Mouse (Mus musculus): ENCODE results near the gene Dhrs13. TPM values are rescaled to one million over a fixed set of nuclear protein-coding genes. Genes with fewer than 3 reads are reported as not detected.

Gene Dhrs13
- polyA plus RNA-seq (2021; fragmentation: Nextera tagmentation) = 8.0 and 8.2 TPM in 2 replicates
- long read RNA-seq, experiment 1, transcript Dhrs13-201 (5 exons, 1,779 nt) = major isoform, 71 of 75 reads
- long read RNA-seq, experiment 1, partial matches to known transcripts = 2 of 75 reads
- long read RNA-seq, experiment 1, other reads (novel, unspliced or antisense) = 1 of 75 reads
- long read RNA-seq, experiment 2, transcript Dhrs13-201 (5 exons, 1,779 nt) = major isoform, 12 of 13 reads
- long read RNA-seq, experiment 2, partial matches to known transcripts = 1 of 13 reads
- long read RNA-seq, experiment 2, other reads (novel, unspliced or antisense) = 0 of 13 reads

GRCm38 (mm10) chr11:78031947-78032808 is at the start of gene Dhrs13:
Dhrs13 (plus strand) TSS chr11:78032280.

GRCm38 (mm10) chr11:77982441-77982905 is 49.6 kb upstream of the Dhrs13 start, which contains the start of gene Phf12:
Phf12 (plus strand) TSS chr11:77982754.

DNA sequence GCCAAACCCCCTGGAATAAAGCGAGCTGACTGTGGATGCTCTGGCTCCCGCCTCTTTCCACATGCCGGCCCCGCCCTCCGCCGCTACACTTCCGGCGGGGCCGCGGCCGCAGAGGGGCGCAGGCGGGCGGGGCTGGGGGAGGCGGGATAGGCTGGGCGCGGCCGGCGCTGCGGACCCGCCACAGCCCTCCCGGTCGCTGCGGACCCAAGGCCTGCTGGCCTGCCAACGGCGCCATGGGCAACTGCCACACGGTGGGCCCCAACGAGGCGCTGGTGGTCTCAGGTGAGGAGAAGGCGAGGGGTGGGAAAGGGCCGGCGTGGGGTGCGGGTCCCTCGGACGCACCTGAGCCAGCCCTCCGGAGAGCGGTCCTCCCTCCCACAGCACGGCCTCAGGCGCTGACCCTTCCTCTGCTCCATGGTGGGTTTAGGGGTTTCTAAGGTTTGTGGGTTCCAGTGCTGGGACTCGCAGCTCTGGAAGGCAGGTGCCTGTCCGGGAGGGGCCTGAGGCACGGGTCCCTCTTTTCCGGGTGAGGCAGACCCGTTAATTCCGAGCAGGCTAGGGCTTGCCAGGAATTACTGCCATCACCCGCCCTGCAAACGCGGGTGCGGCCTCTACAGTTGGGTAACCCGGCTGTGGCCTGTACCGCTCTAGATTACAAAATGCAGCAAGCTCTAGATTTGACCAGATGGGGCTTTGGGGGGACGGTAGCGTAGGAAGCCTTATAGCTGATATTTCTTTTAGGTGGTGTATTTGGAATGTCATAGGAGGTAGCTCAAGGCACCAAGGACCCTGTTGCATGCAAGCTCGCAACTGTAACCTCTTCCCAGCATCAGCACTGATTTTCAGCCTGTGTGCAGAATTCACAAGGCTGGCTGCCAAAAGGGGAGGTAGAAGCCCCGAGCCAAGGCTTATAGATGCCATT is 6.0 kb downstream of the Dhrs13 start, which contains the start of gene Flot2:
Flot2 (plus strand) TSS at position 101 of the 922 bp plus-strand sequence.

GRCm38 (mm10) chr11:78079961-78080921 is 48.2 kb downstream of the Dhrs13 start, which contains the start of gene Eral1:
Eral1 (minus strand) TSS chr11:78080383.

Other genes starting within 250 kb of the Dhrs13 start
- gene Gm10277, start 244.5 kb upstream of the Dhrs13 start, polyA plus RNA-seq (2021; fragmentation: Nextera tagmentation) = not detected in 2 replicates
- 0.42 and 0.99 TPM in 2 replicates for gene Pipox, start 138.2 kb upstream of the Dhrs13 start, polyA plus RNA-seq (2021; fragmentation: Nextera tagmentation)
- gene Sez6, start 101.5 kb upstream of the Dhrs13 start, polyA plus RNA-seq (2021; fragmentation: Nextera tagmentation) = 25.6 and 123 TPM in 2 replicates
- 5.7 and 6.3 TPM in 2 replicates for gene Phf12, start 49.5 kb upstream of the Dhrs13 start, polyA plus RNA-seq (2021; fragmentation: Nextera tagmentation)
- gene Flot2, start 5.7 kb downstream of the Dhrs13 start, polyA plus RNA-seq (2021; fragmentation: Nextera tagmentation) = 89.7 and 90.8 TPM in 2 replicates
- 11.0 and 13.0 TPM in 2 replicates for gene Eral1, start 48.1 kb downstream of the Dhrs13 start, polyA plus RNA-seq (2021; fragmentation: Nextera tagmentation)
- gene Fam222b, start 62.4 kb downstream of the Dhrs13 start, polyA plus RNA-seq (2021; fragmentation: Nextera tagmentation) = 8.8 and 12.2 TPM in 2 replicates
- 3.4 and 8.9 TPM in 2 replicates for gene Traf4, start 133.3 kb downstream of the Dhrs13 start, polyA plus RNA-seq (2021; fragmentation: Nextera tagmentation)
- gene Nek8, start 144.4 kb downstream of the Dhrs13 start, polyA plus RNA-seq (2021; fragmentation: Nextera tagmentation) = 1.9 TPM in 2 replicates
- 38.5 and 43.5 TPM in 2 replicates for gene Tlcd1, start 144.4 kb downstream of the Dhrs13 start, polyA plus RNA-seq (2021; fragmentation: Nextera tagmentation)
- gene Rpl23a, start 151.3 kb downstream of the Dhrs13 start, polyA plus RNA-seq (2021; fragmentation: Nextera tagmentation) = 870 and 1,461 TPM in 2 replicates
- gene Rab34, start 156.2 kb downstream of the Dhrs13 start, polyA plus RNA-seq (2021; fragmentation: Nextera tagmentation) = 14.8 and 17.6 TPM in 2 replicates
- gene Proca1, start 161.1 kb downstream of the Dhrs13 start, polyA plus RNA-seq (2021; fragmentation: Nextera tagmentation) = 5.5 and 6.3 TPM in 2 replicates
- 129 and 164 TPM in 2 replicates for gene Sdf2, start 213.5 kb downstream of the Dhrs13 start, polyA plus RNA-seq (2021; fragmentation: Nextera tagmentation)
- 11.8 and 13.1 TPM in 2 replicates for gene Supt6, start 213.7 kb downstream of the Dhrs13 start, polyA plus RNA-seq (2021; fragmentation: Nextera tagmentation)
- 46.6 and 50.5 TPM in 2 replicates for gene 2610507B11Rik, start 229.5 kb downstream of the Dhrs13 start, polyA plus RNA-seq (2021; fragmentation: Nextera tagmentation)

All from left cerebral cortex, adult 6 months (tissue).